Mouse (Mus musculus): ENCODE results near the gene Thyn1.

Gene Thyn1

GRCm38 (mm10) chr9:26999461-27000395, at the start of gene Thyn1, which contains the start of gene Acad8:
Thyn1 (plus strand) TSS chr9:26999710.
Acad8 (minus strand) TSS chr9:26999566.
- DNase-seq (ENCODE audit: low read depth) = peak; percentile 95

GRCm38 (mm10) chr9:26977754-26978153, 21.8 kb upstream of the Thyn1 start:
- no peak for DNase-seq (ENCODE audit: low read depth)

DNA sequence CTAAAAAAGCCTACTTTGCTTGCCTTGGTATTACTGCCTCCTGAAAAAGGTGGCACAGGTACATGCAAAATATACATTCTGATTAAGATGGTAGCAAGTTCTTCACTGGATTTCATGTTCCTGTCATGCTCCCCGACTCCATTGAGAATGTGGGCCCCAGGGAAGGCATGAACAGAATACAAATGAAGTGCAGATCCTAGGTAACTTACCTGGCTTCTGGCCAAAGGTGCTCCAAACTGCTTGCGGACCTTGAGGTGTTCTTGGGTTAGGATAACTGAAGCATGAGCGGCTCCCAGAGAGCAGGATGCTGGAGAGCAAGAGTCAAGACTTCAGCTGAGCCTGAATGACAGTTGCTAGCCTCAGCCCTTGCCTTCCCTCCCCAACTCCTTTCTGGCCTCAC, 20.7 kb upstream of the Thyn1 start:
- no peak for DNase-seq (ENCODE audit: low read depth)

DNA sequence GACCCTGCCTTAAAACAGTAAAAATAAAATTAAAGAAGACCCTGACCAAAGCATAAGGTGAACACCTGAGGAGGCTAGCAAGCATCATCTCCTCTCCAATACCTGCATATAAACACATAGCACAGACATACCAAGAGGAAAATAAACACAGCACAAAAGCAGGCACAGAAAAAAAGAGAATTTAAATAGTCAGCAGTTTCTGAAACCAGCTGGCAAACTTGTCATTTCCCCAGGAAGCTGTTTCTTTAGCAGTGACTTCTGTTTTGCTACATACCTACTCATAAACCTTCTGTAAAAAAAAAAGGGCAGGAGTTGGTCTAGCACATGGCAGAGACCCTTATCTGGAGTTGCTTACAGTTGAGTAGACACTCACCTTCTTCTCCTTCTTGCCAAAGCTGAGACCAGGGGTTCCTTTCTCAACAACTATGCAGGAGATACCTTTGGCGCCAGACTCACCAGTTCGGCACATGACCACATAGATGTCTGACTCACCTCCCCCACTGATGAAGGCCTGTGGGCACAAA, 14.4 kb upstream of the Thyn1 start:
- no peak for DNase-seq (ENCODE audit: low read depth)

DNA sequence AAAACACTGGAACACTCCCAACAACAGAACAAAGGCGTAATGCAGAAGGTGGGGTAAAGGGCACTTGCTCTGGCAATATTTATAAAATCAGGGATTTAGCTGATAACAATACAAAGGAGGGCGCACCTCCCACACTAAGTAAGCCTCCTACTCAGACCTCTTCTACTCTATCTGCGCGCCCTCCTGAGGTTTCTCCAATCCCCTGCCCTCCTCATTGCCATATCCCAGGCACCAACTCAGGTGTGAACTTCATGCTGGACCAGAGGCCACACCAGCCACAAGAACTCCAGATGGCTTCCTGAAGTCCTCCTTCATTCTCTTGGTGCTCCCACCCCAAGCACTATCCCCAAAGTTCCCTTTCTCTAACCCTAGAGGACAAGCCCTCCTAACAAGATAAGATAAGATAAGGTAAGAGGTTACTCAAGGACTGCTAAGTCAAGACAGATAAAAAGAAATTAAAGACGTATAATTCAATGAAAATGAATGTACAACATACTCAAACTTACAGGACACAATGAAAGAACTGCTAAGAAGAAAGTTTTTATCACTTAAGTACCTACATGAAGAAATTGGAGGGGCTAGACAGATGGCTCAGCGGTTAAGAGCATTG, 13.7 kb upstream of the Thyn1 start:
- DNase-seq (ENCODE audit: low read depth) = no peak

GRCm38 (mm10) chr9:26990181-26990580, 9.3 kb upstream of the Thyn1 start:
- DNase-seq (ENCODE audit: low read depth) = no peak

GRCm38 (mm10) chr9:26993118-26993517, 6.4 kb upstream of the Thyn1 start:
- DNase-seq (ENCODE audit: low read depth) = no peak

- DNase-seq (ENCODE audit: low read depth) = no peak
These were observed 5.6 kb upstream of the Thyn1 start for GRCm38 (mm10) chr9:26993900-26994299.

DNA sequence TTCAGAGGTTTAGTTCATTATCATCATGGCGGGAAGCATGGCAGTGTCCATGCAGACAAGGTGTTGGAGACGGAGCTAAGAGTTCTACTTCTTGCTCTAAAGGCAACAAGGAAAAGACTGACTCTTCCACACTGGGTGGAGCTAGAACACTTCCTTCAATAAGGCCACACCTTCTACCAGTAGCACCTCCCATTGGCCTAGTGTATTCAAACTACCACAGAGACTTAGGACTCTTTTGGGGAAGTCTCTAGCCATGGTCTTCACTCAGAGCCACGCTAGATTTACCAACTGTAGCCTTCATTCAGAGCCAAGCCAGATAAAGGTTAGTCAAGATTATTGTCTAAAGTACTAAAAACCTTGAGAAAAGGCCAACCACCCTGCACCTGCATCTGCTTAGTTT, 2.4 kb upstream of the Thyn1 start:
- no peak for DNase-seq (ENCODE audit: low read depth)

- DNase-seq (ENCODE audit: low read depth) = no peak
These were observed 2.0 kb upstream of the Thyn1 start for GRCm38 (mm10) chr9:26997501-26997900.

DNA sequence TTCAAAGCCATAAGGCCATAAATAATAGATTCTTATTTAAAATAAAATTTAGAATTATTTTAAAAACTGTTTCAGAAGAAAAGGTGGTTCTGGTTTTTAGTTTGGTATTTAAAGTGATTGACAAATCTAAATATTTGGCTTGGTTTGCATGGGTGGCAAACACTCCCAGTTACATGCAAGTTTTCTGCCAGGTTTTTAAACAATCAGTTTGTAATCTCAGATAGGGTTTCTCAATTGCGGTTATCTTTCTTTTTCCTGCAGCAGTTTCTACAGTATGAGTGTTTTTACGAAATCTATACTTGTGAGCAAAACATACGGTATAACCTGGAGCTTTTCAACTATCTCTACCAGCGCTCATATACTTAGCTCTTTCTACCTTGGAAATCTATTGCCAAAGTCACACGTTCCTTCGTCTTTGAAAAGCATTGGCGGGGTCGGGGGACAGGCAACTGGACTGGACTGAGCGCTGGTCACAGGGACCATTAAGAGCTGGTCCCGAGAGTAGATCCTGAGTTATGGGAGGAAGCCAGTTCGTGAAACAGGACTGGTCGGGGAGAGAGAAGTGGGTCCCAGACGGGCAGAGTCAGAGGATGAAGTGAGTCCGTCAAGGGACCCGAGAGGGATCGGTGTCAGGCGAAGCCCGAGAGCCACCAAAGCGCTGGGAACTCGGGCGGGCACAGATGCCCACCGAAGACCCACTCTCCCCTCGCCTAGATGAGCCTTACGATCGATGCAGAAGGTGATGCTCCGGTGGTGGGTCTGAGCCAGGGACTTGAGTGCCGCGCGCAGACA, 645 bp upstream of the Thyn1 start:
- DNase-seq (ENCODE audit: low read depth) = no peak

GRCm38 (mm10) chr9:27005231-27005630, 5.7 kb downstream of the Thyn1 start:
- DNase-seq (ENCODE audit: low read depth) = no peak

GRCm38 (mm10) chr9:27005933-27006332, 6.4 kb downstream of the Thyn1 start:
- no peak for DNase-seq (ENCODE audit: low read depth)

- DNase-seq (ENCODE audit: low read depth) = no peak
These were observed 7.4 kb downstream of the Thyn1 start for GRCm38 (mm10) chr9:27006866-27007265.

- no peak for DNase-seq (ENCODE audit: low read depth)
These were observed 9.7 kb downstream of the Thyn1 start for GRCm38 (mm10) chr9:27009231-27009630.

DNA sequence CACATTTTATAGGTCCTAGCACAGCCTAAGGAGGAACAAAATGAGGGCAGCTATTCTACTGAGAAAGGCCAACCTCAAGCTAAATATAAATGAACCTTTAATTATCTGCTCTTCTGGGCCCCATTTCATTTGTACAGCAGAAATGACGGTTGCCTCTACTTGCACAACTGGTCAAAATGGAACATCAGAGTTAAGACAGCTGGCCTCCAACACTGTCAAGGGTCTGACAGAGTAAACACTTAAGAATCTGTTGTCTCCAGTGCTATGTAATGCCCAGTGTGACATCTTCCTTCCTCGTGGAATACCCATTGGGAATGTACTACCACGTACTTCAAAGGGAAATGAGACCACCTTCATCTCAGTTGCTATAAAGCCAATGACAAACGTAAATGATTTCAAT, 12.1 kb downstream of the Thyn1 start:
- no peak for DNase-seq (ENCODE audit: low read depth)

DNA sequence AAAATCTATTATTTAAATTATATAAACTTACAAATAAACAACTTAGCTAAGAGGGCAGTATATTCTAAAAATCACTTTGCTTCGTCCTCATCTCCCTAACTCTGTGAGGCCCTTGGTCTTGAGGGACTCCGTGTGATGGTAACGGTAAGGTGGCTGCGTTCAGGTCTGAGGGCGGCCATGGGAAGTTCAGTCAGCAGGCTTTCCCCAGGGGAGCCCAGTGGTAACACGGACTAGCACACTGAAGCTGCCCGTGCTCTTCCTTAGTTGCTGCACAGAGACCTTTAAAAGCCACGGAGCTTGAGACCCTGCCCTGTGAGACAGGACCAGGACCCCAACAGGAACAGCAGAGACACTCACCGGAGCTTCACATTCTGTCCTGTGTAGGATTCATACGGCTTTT, 19.5 kb downstream of the Thyn1 start:
- DNase-seq (ENCODE audit: low read depth) = no peak

DNA sequence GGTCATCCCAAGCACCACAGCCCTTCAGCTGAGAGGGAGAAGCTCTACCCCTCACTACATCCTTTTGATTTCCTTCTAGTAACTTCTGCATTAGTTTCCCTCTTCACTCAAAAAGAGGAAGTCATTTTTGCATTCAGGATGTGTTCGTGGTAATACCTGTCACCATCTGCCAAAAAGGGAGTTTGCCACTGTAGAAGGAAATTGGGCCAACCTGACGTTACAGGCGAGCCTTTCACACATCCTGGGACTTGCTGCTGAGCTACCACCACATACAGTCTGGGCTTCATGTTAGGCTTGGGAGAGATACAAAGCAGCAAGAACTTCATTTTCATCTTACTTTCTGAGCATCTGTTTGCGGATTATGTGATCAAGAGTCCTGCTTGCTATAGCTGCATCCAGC, 24.2 kb downstream of the Thyn1 start:
- peak; percentile 31 for DNase-seq (ENCODE audit: low read depth)

DNA sequence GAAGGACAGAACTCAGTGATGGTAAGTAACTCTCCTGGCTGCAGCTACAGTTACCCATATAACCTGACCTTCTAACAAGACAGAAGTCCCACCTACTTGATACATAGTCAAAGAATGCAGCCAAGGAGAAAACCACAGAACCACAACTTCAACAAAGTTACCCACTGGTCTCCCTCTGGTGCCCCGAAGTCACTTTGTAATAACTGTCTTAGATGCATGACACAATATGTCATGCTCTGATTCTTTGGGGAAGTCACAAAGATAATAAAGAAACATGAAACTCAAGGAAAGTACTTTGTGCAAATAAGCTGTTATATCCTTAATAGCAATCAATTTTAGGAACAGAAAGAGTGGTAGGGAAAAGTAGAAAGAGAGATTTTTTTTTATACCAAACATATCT, 27.2 kb downstream of the Thyn1 start:
- peak; percentile 22 for DNase-seq (ENCODE audit: low read depth)

DNA sequence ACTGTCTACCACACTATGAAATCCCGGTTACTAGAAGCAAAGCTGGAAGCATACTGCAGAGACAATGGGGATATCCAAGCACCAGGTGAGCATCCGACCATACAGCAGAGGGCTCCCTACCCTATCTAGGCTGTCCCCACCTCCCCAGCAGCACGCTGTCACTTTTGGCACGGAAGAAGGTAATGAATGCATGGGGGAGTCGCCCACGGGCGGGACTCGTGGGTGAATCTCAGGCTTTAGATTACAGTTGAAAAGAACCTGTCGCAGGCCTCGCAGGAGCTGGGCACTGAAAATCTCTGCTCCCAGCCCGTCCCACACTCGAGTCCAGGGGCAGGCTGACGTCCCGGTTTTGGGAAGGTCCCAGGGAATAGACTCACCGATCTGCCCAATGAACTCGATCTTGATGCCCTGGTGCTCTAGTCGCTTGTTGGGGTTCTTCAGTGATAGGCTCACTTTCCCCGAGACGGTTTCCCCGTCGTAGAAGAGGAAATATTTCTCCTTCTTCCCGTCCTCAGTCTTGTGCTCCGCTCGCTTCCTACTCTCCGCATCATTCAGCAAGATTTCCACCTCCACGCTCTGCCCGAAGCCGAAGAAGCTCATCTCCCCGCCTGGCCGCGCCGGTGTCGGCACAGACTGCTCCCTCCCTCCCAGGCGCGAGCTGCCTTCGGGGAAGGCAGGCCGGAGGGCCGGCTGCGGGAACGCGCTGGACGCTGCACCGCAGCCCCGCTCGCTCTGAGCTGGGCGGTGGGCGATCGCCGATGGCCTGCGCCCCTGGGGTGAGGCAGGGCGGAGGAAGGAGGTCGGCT, 29.7 kb downstream of the Thyn1 start:
- peak; percentile 23 for DNase-seq (ENCODE audit: low read depth)
